Mouse (Mus musculus) right cerebral cortex, postnatal 14 days (tissue): ENCODE results near the gene Ercc2.

Experiments used
- DNase-seq: peaks from one replicate; pipeline ENCODE4 v3.0.0; 2022

Gene Ercc2

DNA sequence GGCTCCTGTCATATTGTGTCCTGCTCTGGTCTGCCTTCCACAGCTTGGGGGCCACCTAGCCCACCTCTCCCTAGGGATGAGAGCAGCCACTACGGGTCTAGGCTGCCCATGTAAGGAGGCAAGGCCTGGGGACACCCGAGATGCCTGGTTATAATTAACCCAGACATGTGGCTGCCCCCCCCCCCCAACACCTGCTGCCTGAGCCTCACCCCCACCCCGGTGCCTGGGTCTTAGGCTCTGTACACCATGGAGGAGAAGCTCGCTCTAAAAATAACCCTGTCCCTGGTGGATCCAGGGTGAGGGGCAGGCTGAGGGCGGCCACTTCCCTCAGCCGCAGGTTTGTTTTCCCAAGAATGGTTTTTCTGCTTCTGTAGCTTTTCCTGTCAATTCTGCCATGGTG, 27.9 kb downstream of the Ercc2 start:
- DNase-seq: no peak

DNA sequence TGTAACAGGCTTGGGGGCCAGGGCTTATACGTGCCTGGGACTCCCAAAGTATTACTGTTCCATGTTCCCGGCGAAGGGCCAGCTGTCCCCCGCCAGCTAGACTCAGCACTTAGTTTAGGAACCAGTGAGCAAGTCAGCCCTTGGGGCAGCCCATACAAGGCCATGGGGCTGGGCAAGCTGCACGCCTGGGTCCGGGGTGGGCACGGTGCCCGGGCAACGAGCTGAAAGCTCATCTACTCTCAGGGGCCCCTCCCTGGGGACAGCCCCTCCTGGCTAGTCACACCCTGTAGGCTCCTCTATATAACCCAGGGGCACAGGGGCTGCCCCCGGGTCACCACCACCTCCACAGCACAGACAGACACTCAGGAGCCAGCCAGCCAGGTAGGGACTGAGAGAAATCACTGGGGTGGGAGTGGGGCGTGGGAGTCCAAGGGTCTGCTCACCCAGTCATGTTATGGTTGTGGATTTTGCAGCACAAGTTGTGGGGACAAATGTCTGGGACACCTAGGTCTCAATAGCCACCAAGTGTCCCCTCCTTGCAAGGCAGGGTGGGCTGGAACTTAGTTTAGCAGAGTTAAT, 29.0 kb downstream of the Ercc2 start:
- DNase-seq: no peak

- no peak for DNase-seq
Measured at GRCm38 (mm10) chr7:19411783-19412182, 30.0 kb downstream of the Ercc2 start.

DNA sequence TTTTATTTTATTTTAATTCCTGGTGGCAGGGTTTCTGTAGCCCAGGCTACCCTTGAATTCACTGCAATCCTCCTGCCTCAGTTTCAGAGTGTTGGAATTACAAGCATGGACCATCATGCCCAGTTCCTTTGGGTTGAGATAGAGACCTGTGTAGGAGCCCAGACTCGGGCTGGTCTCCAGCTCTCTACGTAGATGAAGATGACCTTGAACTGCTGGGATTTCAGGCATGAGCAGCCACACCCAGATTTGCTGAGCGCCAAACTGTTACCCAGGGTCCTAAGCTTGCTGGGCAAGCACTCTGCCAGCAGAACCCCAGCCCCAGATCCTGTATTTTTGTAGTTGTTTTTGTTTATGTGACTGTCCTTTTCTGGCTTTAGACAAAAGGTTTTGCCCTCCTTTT, 31.7 kb downstream of the Ercc2 start:
- DNase-seq: no peak

GRCm38 (mm10) chr7:19416590-19416989, 34.8 kb downstream of the Ercc2 start:
- DNase-seq: no peak

GRCm38 (mm10) chr7:19420121-19420520, 38.3 kb downstream of the Ercc2 start:
- no peak for DNase-seq

GRCm38 (mm10) chr7:19420821-19421636, 39.2 kb downstream of the Ercc2 start:
- peak; percentile 86 for DNase-seq

DNA sequence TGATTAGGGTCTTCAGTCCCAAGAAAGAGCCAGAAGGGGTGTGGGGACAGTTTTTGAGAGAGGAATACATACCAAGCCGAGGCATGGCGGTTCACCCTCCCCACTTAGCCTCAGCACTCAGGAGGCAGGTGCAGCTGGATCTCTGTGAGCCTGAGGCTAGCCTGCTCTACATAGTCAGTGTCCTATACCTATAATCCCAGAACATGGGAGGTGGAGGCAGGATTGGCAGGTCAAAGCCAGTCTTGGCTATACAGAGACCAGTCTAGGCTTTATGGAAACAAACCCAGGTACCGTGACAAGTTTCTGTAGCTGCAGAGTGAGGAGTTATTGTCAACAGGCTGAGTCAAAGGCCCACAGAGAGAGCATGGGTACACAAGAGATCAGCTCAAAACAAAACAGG, 41.3 kb downstream of the Ercc2 start:
- no peak for DNase-seq

- no peak for DNase-seq
Measured at GRCm38 (mm10) chr7:19424051-19424450, 42.2 kb downstream of the Ercc2 start.

GRCm38 (mm10) chr7:19426349-19426748, 44.5 kb downstream of the Ercc2 start:
- no peak for DNase-seq

DNA sequence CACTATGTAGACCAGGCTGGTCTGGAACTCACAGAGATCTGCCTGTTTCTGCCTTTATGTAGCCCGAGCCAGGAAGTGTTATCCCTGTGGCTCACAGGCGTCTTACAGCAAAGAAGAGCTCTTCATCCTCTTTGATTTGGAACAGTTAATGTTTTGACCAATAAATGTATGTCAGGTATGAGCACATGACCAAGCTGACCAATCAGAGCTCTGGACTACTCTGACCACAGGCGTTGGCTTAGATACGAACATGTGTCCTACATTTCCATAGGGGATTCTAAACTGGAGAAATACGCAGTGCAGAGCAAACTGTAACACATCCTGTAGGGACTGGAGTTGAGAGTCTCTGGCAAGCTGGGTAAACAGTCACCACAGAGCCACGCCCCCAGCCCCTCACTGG, 45.1 kb downstream of the Ercc2 start:
- no peak for DNase-seq

DNA sequence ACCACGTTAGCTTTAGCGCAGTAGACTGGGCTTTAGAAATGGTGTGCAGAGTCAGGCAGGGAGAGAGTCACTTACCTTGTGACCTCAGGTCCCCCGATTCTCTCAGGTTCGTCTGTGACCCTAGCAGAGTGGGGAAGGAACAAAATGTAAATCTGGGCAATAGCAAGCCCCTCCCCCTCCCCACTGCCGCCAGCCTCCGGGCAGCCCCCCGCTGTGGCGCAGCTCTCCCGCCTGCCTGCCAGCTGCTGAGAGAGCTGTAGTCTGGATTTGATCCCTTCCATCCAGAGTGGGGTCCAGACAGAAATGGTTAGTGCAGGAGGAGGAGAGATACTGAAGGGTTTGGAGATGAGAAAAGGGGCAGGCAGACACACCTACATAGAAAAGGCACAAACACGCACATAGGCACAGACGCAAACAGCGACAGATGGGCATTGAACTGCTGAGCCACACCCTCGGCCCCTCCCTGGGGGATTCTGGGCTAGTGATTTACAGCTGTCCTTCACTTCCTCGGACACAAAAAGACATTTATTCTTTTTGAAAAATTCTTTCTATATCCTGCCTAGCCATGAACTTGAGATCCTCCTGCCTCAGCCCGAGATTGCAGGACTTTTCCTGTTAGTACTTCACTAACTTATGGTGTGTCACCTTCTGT, 46.3 kb downstream of the Ercc2 start:
- DNase-seq: no peak

GRCm38 (mm10) chr7:19429726-19430125, 47.9 kb downstream of the Ercc2 start:
- DNase-seq: no peak

GRCm38 (mm10) chr7:19430402-19430801, 48.6 kb downstream of the Ercc2 start:
- no peak for DNase-seq

DNA sequence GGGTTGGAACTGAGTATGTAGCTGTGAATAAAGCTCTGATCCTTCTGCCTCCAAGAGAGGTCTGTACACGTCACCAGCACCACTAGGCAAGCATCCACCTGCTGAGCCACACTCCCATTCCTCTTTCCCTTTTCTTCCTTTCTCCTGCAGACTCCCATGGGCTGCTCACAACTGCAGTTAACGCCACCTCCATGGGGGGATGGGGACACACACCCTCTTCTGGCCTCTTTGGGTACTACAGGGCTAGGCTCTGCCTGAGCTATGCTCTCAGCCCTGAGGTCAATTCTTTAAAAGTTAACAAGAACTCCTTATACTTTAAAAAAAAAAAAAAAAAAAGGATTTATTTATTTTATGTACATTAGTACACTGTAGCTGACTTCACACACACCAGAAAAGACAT, 50.7 kb downstream of the Ercc2 start:
- DNase-seq: no peak

- no peak for DNase-seq
Measured at GRCm38 (mm10) chr7:19436276-19436675, 54.5 kb downstream of the Ercc2 start.

DNA sequence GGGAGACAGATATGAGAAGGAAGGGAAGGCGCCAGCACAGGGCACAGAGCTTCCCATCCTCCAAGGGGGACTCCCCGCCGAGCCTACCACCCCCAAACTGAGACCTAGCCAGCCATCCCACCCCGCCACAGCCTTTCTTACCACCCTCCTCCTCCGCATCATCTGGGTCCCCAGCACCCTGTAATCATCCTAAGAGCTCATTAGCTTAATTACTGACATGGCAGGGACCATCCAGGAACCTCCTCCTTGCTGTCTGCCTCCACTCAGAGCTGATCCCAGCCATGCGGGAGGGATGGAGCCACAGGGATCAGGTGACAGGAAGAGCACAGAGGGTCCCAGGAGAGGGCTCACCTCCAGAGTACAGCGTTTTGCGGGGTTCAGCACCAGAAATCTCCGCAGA, 55.2 kb downstream of the Ercc2 start:
- DNase-seq: no peak

- DNase-seq: no peak
Measured at GRCm38 (mm10) chr7:19441448-19442091, 59.8 kb downstream of the Ercc2 start.

- DNase-seq: peak; percentile 89
Measured at GRCm38 (mm10) chr7:19443344-19443743, 61.5 kb downstream of the Ercc2 start.

- no peak for DNase-seq
Measured at GRCm38 (mm10) chr7:19444801-19445200, 63.0 kb downstream of the Ercc2 start.
